Mouse (Mus musculus) neural tube, embryonic 11.5 days (tissue): Measurements from ENCODE around the gene Plscr3. TPM values are rescaled to one million over a fixed set of nuclear protein-coding genes. Genes with fewer than 3 reads are reported as not detected.

ENCODE experiments used
- ATAC-seq: fragments of 200-750 bp; cut with Nextera tagmentation; 2 replicates; pipeline ENCODE4 v1.8.0; 2017; ENCODE audit warnings: moderate number of reproducible peaks, mild to moderate bottlenecking, moderate TSS enrichment, moderate library complexity; ENCODE audit not compliant: insufficient read depth, low FRiP score, low TSS enrichment
- DNase-seq: peaks from one replicate; pipeline ENCODE4 v3.0.0-alpha.2; 2015; ENCODE audit warnings: low spot score
- H3K27ac ChIP-seq: fragments of 300-500 bp; sonication (generic); 2 replicates; pipeline ENCODE4 v1.5.1; 2014; ENCODE audit warnings: low read depth, mild to moderate bottlenecking, low read length
- H3K27me3 ChIP-seq: fragments of 300-500 bp; sonication (generic); 2 replicates; pipeline ENCODE4 v1.6.1; 2014; ENCODE audit warnings: mild to moderate bottlenecking, low read length, mixed read lengths; ENCODE audit not compliant: control insufficient read depth, insufficient read depth
- H3K36me3 ChIP-seq: fragments of 300-500 bp; sonication (generic); 2 replicates; pipeline ENCODE4 v1.6.1; 2014; ENCODE audit warnings: mild to moderate bottlenecking, low read length, moderate library complexity, mixed read lengths; ENCODE audit not compliant: control insufficient read depth, insufficient read depth
- H3K4me1 ChIP-seq: fragments of 300-500 bp; sonication (generic); 2 replicates; pipeline ENCODE4 v1.6.1; 2014; ENCODE audit warnings: low read length, mixed read lengths; ENCODE audit not compliant: control insufficient read depth, insufficient read depth
- H3K4me2 ChIP-seq: fragments of 300-500 bp; sonication (generic); 2 replicates; pipeline ENCODE4 v1.6.1; 2014; ENCODE audit warnings: low read depth, mild to moderate bottlenecking, moderate library complexity
- H3K4me3 ChIP-seq: fragments of 300-500 bp; sonication (generic); 2 replicates; pipeline ENCODE4 v1.5.1; 2014; ENCODE audit warnings: low read depth, low read length
- H3K9ac ChIP-seq: fragments of 300-500 bp; sonication (generic); 2 replicates; pipeline ENCODE4 v1.6.1; 2014; ENCODE audit warnings: mild to moderate bottlenecking, low read length
- H3K9me3 ChIP-seq: fragments of 300-500 bp; sonication (generic); 2 replicates; pipeline ENCODE4 v1.6.1; 2016; ENCODE audit warnings: low read length; ENCODE audit not compliant: control insufficient read depth
- WGBS: fragments of 180-500 bp; shearing (Covaris S2); extraction: QIAGEN DNeasy Blood & Tissue Kit; methylation state at CpG from one replicate; pipeline ENCODE4 v1.1.7; 2014; 5-methylcytosine and 5-hydroxymethylcytosine counted together
- polyA plus RNA-seq: library from polyadenylated mRNA; unstranded; fragments of >200 nt; fragmentation: Nextera tagmentation; extraction: Ambion mirVana; gene quantifications from 2 replicates; pipeline ENCODE4 v1.2.1, GENCODE M21; 2014

Gene Plscr3
- polyA plus RNA-seq = 75.4 and 83.7 TPM in 2 replicates

- H3K4me1 ChIP-seq = peaks cover 19% of the 10 kb centered on the region
- peak within 1 kb of the TSS; percentile 90 for H3K4me2 ChIP-seq
- peak within 1 kb of the TSS; percentile 93 for H3K9ac ChIP-seq
- under 1% methylated on average over 38 of the region's 38 CpGs for WGBS
- H3K27me3 ChIP-seq = no peaks in the 10 kb centered on the region
- peak within 1 kb of the TSS; percentile 97 for H3K27ac ChIP-seq
- H3K9me3 ChIP-seq = no peaks in the 10 kb centered on the region
- ATAC-seq = peak; percentile 88
- peak within 1 kb of the TSS; percentile 78 for H3K4me3 ChIP-seq
- DNase-seq = peak; percentile 96
- peaks cover 5% of the 10 kb centered on the region for H3K36me3 ChIP-seq
Observed at GRCm38 (mm10) chr11:69846198-69846680, at the start of gene Plscr3. Plscr3 (plus strand) TSS chr11:69846376.

- H3K36me3 ChIP-seq = no peaks in the 10 kb centered on the region
- no peak overlapping the region for H3K27ac ChIP-seq
- DNase-seq (no peak), ATAC-seq (no peak)
- no peak overlapping the region for H3K4me3 ChIP-seq
- H3K9ac ChIP-seq = no peak overlapping the region
- peaks cover 29% of the 10 kb centered on the region for H3K27me3 ChIP-seq
- peaks cover 19% of the 10 kb centered on the region for H3K4me1 ChIP-seq
- 74% methylated on average over 7 of the region's 7 CpGs for WGBS
- no peaks in the 10 kb centered on the region for H3K9me3 ChIP-seq
- no peak overlapping the region for H3K4me2 ChIP-seq
Observed at GRCm38 (mm10) chr11:69797924-69798323, 48.3 kb upstream of the Plscr3 start.

- DNase-seq = peak; percentile 78
- Histone ChIP-seq H3K27me3 (peaks cover 45% of the 10 kb centered on the region), H3K4me1 (peaks cover 32% of the 10 kb centered on the region), H3K27ac (peak overlapping the region; percentile 83), H3K4me2 (peak overlapping the region; percentile 89), H3K9me3 (no peaks in the 10 kb centered on the region), H3K4me3 (peak overlapping the region; percentile 52), H3K9ac (no peak overlapping the region), H3K36me3 (no peaks in the 10 kb centered on the region)
- 17% methylated on average over 12 of the region's 12 CpGs for WGBS
- ATAC-seq = no peak
Observed at GRCm38 (mm10) chr11:69799394-69800137, 46.6 kb upstream of the Plscr3 start.

GRCm38 (mm10) chr11:69800138-69800391 lies 46.1 kb upstream of the Plscr3 start:
- Histone ChIP-seq H3K27ac (peak overlapping the region; percentile 83), H3K4me2 (peak overlapping the region; percentile 89), H3K4me1 (peaks cover 33% of the 10 kb centered on the region), H3K9me3 (no peaks in the 10 kb centered on the region), H3K27me3 (peaks cover 50% of the 10 kb centered on the region), H3K4me3 (peak overlapping the region; percentile 52), H3K9ac (peak overlapping the region; percentile 73), H3K36me3 (no peaks in the 10 kb centered on the region)
- peak; percentile 38 for ATAC-seq
- no peak for DNase-seq
- under 1% methylated on average over 10 of the region's 11 CpGs for WGBS

GRCm38 (mm10) chr11:69800392-69801197 lies 45.6 kb upstream of the Plscr3 start:
- peaks cover 55% of the 10 kb centered on the region for H3K27me3 ChIP-seq
- whole genome bisulfite sequencing = under 1% methylated on average over 36 of the region's 36 CpGs
- peak overlapping the region; percentile 73 for H3K9ac ChIP-seq
- peak; percentile 66 for ATAC-seq
- H3K36me3 ChIP-seq = no peaks in the 10 kb centered on the region
- H3K9me3 ChIP-seq = no peaks in the 10 kb centered on the region
- H3K4me1 ChIP-seq = peaks cover 33% of the 10 kb centered on the region
- H3K4me3 ChIP-seq = peak overlapping the region; percentile 52
- peak overlapping the region; percentile 83 for H3K27ac ChIP-seq
- DNase-seq = peak; percentile 89
- H3K4me2 ChIP-seq = peak overlapping the region; percentile 89

GRCm38 (mm10) chr11:69801379-69801977 lies 44.7 kb upstream of the Plscr3 start, which contains the start of gene Fgf11:
Fgf11 (minus strand) TSS chr11:69801857.
- no peaks in the 10 kb centered on the region for H3K36me3 ChIP-seq
- H3K9me3 ChIP-seq = no peaks in the 10 kb centered on the region
- peak within 1 kb of the TSS; percentile 89 for H3K4me2 ChIP-seq
- no peak for ATAC-seq
- H3K27ac ChIP-seq = peak within 1 kb of the TSS; percentile 83
- H3K27me3 ChIP-seq = peaks cover 55% of the 10 kb centered on the region
- peak within 1 kb of the TSS; percentile 73 for H3K9ac ChIP-seq
- DNase-seq = no peak
- peak within 1 kb of the TSS; percentile 52 for H3K4me3 ChIP-seq
- WGBS = 2% methylated on average over 33 of the region's 33 CpGs
- H3K4me1 ChIP-seq = peaks cover 30% of the 10 kb centered on the region

GRCm38 (mm10) chr11:69802648-69803105 lies 43.5 kb upstream of the Plscr3 start:
- ATAC-seq (no peak), DNase-seq (peak; percentile 78)
- Histone ChIP-seq H3K36me3 (no peaks in the 10 kb centered on the region), H3K9me3 (no peaks in the 10 kb centered on the region), H3K4me3 (peak overlapping the region; percentile 52), H3K4me1 (peaks cover 30% of the 10 kb centered on the region), H3K27ac (no peak overlapping the region), H3K9ac (peak overlapping the region; percentile 61), H3K27me3 (peaks cover 55% of the 10 kb centered on the region), H3K4me2 (peak overlapping the region; percentile 89)
- WGBS = under 1% methylated on average over 28 of the region's 33 CpGs

GRCm38 (mm10) chr11:69803328-69803727 lies 42.8 kb upstream of the Plscr3 start:
- Histone ChIP-seq H3K36me3 (no peaks in the 10 kb centered on the region), H3K4me1 (peaks cover 30% of the 10 kb centered on the region), H3K9me3 (no peaks in the 10 kb centered on the region), H3K27ac (no peak overlapping the region), H3K4me2 (peak overlapping the region; percentile 89), H3K4me3 (peak overlapping the region; percentile 32), H3K9ac (peak overlapping the region; percentile 19), H3K27me3 (peaks cover 55% of the 10 kb centered on the region)
- DNase-seq = no peak
- 2% methylated on average over 12 of the region's 12 CpGs for WGBS
- ATAC-seq = no peak
